Mouse (Mus musculus) forebrain, embryonic 11.5 days (tissue): ENCODE measurements around the gene Arl4d. TPM values are rescaled to one million over a fixed set of nuclear protein-coding genes. Genes with fewer than 3 reads are reported as not detected.
"Not testable (repeated sequence)": the region's sequence is repeated elsewhere in the genome, so short reads cannot be mapped to it uniquely, and the experiment has no call there.

Experiments
- ATAC-seq: fragments of 200-750 bp; cut with Nextera tagmentation; replicated peaks from 2 replicates; pipeline ENCODE4 v1.8.0; 2017; ENCODE audit warnings: moderate TSS enrichment; ENCODE audit not compliant: low FRiP score
- DNase-seq: peaks from one replicate; pipeline ENCODE4 v3.0.0-alpha.2; 2017; ENCODE audit warnings: low spot score
- H3K27ac ChIP-seq: fragments of 300-500 bp; sonication (generic); 2 replicates; pipeline ENCODE4 v1.5.1; 2014; ENCODE audit warnings: low read depth, low read length
- H3K27me3 ChIP-seq: fragments of 300-500 bp; sonication (generic); 2 replicates; pipeline ENCODE4 v1.6.1; 2014; ENCODE audit warnings: mild to moderate bottlenecking, low read length, mixed read lengths; ENCODE audit not compliant: control insufficient read depth, insufficient read depth
- H3K36me3 ChIP-seq: fragments of 300-500 bp; sonication (generic); 2 replicates; pipeline ENCODE4 v1.6.1; 2014; ENCODE audit warnings: mild to moderate bottlenecking, low read length, moderate library complexity, mixed read lengths; ENCODE audit not compliant: control insufficient read depth, insufficient read depth
- H3K4me1 ChIP-seq: fragments of 300-500 bp; sonication (generic); replicated peaks from 2 replicates; pipeline ENCODE4 v1.6.1; 2014; ENCODE audit warnings: low read length, mixed read lengths; ENCODE audit not compliant: control insufficient read depth, insufficient read depth
- H3K4me2 ChIP-seq: fragments of 300-500 bp; sonication (generic); 2 replicates; pipeline ENCODE4 v1.6.1; 2014; ENCODE audit warnings: low read depth, mild to moderate bottlenecking, low read length, moderate library complexity, mixed read lengths; ENCODE audit not compliant: severe bottlenecking
- H3K4me3 ChIP-seq: fragments of 300-500 bp; sonication (generic); 2 replicates; pipeline ENCODE4 v1.5.1; 2014; ENCODE audit warnings: low read depth, low read length
- H3K9ac ChIP-seq: fragments of 300-500 bp; sonication (generic); 2 replicates; pipeline ENCODE4 v1.6.1; 2014; ENCODE audit warnings: low read length
- H3K9me3 ChIP-seq: fragments of 300-500 bp; sonication (generic); 2 replicates; pipeline ENCODE4 v1.6.1; 2016; ENCODE audit warnings: low read length, mixed read lengths; ENCODE audit not compliant: control insufficient read depth
- WGBS: fragments of 180-500 bp; shearing (Covaris S2); extraction: QIAGEN DNeasy Blood & Tissue Kit; methylation state at CpG from one replicate; pipeline ENCODE4 v1.1.7; 2014; 5-methylcytosine and 5-hydroxymethylcytosine counted together
- polyA plus RNA-seq: library from polyadenylated mRNA; unstranded; fragments of >200 nt; fragmentation: Nextera tagmentation; extraction: Ambion mirVana; gene quantifications from 2 replicates; pipeline ENCODE4 v1.2.1, GENCODE M21; 2014

Gene Arl4d
- 8.0 and 10.6 TPM in 2 replicates for polyA plus RNA-seq

DNA sequence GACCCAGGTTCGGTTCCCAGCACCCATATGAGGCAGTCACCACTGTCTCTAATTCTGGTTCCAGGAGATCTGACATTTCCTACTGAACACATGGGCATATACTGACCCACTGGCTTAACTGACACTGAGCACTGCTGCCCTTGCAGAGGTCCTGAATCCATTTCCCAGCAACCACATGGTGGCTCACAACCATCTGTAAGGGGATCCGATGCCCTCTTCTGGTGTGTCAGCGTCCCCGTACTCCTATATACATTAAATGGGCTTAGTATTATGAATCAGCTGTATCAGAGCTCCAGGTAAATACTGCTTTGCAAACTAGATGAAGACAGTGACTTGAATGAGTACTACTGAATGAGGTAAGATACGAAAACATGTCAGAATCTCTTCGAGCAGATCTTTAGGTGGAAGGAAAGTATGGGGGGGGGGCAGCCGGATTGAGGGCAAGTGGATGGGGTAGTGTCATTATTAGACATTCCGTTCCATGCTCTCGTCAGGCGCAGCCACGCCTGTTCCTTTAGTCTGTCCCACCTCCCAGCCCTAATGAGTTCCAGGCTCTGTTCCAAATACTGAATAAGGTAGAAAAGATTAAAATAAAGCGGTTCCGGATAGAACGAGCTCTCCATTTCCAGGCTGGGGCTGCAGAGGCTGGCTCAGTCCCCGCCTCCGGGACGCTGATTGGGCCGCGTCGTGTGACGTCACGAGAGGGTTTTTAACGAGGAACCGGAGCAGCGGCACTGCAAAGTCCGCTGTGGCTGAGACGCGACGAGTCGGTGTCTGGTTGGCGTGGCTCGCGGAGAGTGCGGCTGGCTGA lies at the start of gene Arl4d:
Gene Arl4d, plus strand, starts transcription at position 717 of the 811 bp plus-strand sequence.
- Histone ChIP-seq H3K36me3 (no peaks in the 10 kb centered on the region), H3K4me2 (peak within 1 kb of the TSS; percentile 96), H3K9me3 (no peaks in the 10 kb centered on the region), H3K27ac (no peak within 1 kb of the TSS), H3K4me3 (peak within 1 kb of the TSS; percentile 56), H3K9ac (peak within 1 kb of the TSS; percentile 63), H3K27me3 (peaks cover 4% of the 10 kb centered on the region; the same call in 1 of the 2 replicates), H3K4me1 (0 out of 2 replicates have a peak, but pooled peaks cover 2% of the 10 kb centered on the region)
- WGBS = 9% methylated on average over 34 of the region's 34 CpGs
- peak; percentile 94 for ATAC-seq
- peak; percentile 95 for DNase-seq

DNA sequence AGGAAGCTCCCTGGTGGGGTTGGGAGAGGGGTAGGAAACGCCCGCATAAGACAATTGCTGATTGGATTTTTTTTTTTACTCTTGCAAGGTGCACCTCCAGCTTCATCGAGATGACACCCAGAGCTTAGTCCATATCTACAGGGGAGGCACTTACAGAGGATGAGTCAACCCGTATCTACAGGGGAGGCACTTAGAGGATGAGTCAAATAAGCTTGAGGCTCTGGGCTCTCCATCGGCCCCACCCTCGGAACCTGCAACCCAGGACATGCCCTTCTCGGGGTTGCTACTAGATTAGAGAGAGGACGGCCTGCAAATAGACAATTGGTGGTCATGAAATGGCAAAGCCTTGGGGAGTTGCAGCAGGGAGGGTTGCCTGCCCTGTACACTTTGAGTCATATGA lies 49.2 kb upstream of the Arl4d start:
- peaks cover 14% of the 10 kb centered on the region for H3K4me1 ChIP-seq
- 91% methylated on average over 8 of the region's 8 CpGs for WGBS
- no peak overlapping the region for H3K27ac ChIP-seq
- no peaks in the 10 kb centered on the region for H3K27me3 ChIP-seq
- no peak overlapping the region for H3K4me3 ChIP-seq
- no peak overlapping the region for H3K9ac ChIP-seq
- DNase-seq (no peak), ATAC-seq (no peak)
- no peaks in the 10 kb centered on the region for H3K9me3 ChIP-seq
- no peak overlapping the region for H3K4me2 ChIP-seq
- no peaks in the 10 kb centered on the region for H3K36me3 ChIP-seq

DNA sequence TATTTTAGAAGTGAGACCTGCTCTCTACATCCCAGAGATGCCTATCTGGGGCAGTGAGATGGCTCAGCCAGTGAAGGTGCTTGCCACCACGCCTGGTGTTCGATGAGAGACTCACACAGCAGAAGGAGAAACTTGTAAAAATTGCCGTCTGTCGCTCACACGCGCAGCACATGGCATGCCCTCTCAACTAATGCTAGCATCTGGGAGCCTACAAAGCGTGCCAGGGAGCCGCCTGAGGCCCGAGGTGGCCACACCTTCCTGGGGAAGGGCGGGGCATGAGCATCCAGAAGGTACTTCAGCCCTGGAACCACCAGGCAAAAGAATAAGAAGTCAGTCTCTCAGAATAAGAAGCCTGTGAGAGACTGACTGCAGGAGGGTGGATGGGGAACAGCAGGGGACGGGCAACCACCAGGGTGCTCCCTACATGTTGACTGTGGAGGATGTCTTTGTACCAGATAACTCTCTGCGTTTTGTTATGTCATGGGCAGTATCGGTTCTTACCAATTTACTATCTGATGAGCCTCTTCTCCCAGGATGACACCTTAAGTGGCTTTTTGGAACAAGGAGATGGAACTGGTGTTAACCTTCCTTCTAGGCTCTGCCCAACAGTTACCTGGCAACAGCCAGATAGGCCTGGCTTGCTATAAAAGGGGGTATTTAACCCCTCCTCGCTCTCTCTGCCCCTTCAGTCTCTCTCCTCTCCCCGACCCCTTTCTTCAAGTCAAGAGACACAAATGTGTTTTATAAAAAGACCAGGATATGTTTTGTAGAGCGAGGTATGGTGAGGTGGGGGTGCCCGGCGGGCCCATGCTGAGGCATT lies 48.2 kb upstream of the Arl4d start:
- H3K9me3 ChIP-seq = no peaks in the 10 kb centered on the region
- no peak overlapping the region for H3K4me3 ChIP-seq
- H3K4me2 ChIP-seq = peak overlapping the region; percentile 40; the same call in 1 of the 2 replicates
- peaks cover 14% of the 10 kb centered on the region for H3K4me1 ChIP-seq
- H3K36me3 ChIP-seq = no peaks in the 10 kb centered on the region
- DNase-seq (peak; percentile 63), ATAC-seq (peak; percentile 48; the same call in 1 of the 2 replicates)
- peak overlapping the region; percentile 14; the same call in 1 of the 2 replicates for H3K27ac ChIP-seq
- peak overlapping the region; percentile 17; the same call in 1 of the 2 replicates for H3K9ac ChIP-seq
- WGBS = 18% methylated on average over 18 of the region's 18 CpGs
- no peaks in the 10 kb centered on the region for H3K27me3 ChIP-seq

DNA sequence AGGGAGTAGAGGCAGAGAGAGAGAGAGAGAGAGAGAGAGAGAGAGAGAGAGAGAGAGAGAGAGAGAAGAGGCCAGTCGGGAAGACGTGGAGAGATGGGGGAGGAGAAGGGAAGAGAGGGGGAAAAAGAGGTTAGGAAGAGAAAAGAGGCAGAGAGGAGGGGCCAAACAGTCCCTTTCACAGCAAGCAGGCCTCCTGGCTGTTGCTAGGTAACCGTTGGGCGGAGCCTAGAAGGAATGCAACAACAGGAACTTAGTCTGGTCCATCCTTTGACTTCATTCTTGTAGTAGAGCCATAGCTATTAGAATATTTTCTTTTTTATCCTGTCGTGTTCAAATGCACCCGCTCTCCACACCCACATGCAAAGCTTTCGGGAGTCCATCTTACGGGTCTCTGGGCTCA lies 47.5 kb upstream of the Arl4d start:
- H3K9me3 ChIP-seq = no peaks in the 10 kb centered on the region
- peaks cover 14% of the 10 kb centered on the region for H3K4me1 ChIP-seq
- 5% methylated on average over 8 of the region's 8 CpGs for WGBS
- peak overlapping the region; percentile 16; the same call in 1 of the 2 replicates for H3K9ac ChIP-seq
- peak overlapping the region; percentile 4; the same call in 1 of the 2 replicates for H3K4me3 ChIP-seq
- ATAC-seq (peak; percentile 83), DNase-seq (peak; percentile 85)
- peak overlapping the region; percentile 40; the same call in 1 of the 2 replicates for H3K4me2 ChIP-seq
- no peaks in the 10 kb centered on the region for H3K27me3 ChIP-seq
- peak overlapping the region; percentile 75 for H3K27ac ChIP-seq
- no peaks in the 10 kb centered on the region for H3K36me3 ChIP-seq

DNA sequence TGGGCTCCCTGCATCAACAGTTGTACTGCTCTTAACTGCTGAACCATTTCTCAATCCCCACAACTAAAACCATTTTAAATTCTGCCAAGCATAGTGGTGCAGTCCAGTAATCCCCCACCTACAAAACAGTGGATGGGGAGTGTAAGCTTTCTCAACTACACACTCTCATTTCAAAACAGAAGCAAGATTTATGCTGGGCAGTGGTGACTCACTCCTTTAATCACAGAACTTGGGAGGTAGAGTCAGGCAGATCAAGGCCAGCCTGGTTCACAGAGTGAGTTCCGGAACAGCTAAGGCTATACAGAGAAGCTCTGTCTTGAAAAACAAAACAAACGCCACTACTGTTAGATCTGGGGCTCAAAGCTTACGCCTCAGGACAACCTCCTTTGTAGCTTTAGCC lies 46.7 kb upstream of the Arl4d start:
- Histone ChIP-seq H3K4me3 (no peak overlapping the region), H3K4me2 (no peak overlapping the region), H3K27ac (peak overlapping the region; percentile 75; the same call in 1 of the 2 replicates), H3K36me3 (no peaks in the 10 kb centered on the region), H3K9ac (no peak overlapping the region), H3K27me3 (no peaks in the 10 kb centered on the region), H3K4me1 (peaks cover 14% of the 10 kb centered on the region), H3K9me3 (no peaks in the 10 kb centered on the region)
- WGBS = 72% methylated on average over 3 of the region's 3 CpGs
- no peak for DNase-seq
- no peak for ATAC-seq

DNA sequence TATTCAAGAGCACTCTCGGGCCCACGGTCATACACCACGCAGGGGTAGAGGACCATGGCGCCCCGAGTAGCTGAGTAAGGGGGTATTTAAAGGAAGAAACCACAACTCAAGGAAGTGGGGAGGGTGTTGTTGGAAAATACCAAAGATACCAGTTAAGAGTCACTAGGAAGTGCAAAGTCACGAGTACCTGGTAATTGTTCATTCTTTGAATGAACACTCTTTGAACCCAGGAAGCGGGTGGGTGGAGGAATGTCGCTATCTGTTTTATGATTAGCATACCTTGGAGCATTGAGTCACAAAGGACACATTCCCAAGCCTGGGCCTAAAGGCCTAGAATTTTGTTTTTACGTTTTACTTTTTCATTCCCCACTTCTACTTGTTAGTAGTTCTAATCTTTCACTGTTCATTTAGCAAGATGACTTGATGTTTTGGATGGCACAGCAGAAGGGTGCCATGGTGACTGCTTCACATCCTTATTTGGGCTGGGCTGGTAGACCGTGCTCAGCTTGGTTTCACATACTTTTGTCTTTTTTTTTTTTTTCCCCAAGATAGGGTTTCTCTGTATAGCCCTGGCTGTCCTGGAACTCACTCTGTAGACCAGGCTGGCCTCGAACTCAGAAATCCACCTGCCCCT lies 45.2 kb upstream of the Arl4d start:
- 91% methylated on average over 11 of the region's 11 CpGs for WGBS
- not testable (repeated sequence) for ATAC-seq, H3K4me2 ChIP-seq, H3K27ac ChIP-seq, H3K4me3 ChIP-seq, H3K9me3 ChIP-seq, H3K9ac ChIP-seq, H3K27me3 ChIP-seq, H3K36me3 ChIP-seq
- H3K4me1 ChIP-seq = peaks cover 14% of the 10 kb centered on the region
- DNase-seq = peak; percentile 33

DNA sequence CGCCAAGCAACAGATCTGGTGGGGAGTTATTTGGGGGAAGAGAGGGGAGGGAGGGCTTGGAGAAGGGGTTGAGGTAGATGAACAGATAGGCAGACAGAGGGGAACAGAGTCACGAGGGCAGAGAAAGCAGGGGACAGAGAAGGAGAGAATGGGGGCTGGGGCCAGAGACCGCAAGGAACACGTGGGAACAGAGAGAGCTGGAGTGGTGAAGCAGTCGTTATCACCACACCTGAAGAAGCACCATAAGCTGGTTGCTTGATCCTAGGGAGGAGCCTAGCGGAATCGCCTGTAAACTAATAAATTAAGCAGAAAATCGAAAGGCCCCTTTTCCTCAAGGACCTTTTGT lies 38.7 kb upstream of the Arl4d start:
- WGBS = 7% methylated on average over 8 of the region's 8 CpGs
- no peaks in the 10 kb centered on the region for H3K36me3 ChIP-seq
- no peaks in the 10 kb centered on the region for H3K27me3 ChIP-seq
- peak; percentile 57 for DNase-seq
- ATAC-seq = peak; percentile 45
- H3K27ac ChIP-seq = peak overlapping the region; percentile 97
- no peaks in the 10 kb centered on the region for H3K9me3 ChIP-seq
- H3K4me2 ChIP-seq = peak overlapping the region; percentile 85
- peak overlapping the region; percentile 47 for H3K9ac ChIP-seq
- H3K4me3 ChIP-seq = peak overlapping the region; percentile 29
- H3K4me1 ChIP-seq = peaks cover 4% of the 10 kb centered on the region; the same call in 1 of the 2 replicates
